Mouse (Mus musculus) cerebellum, adult 2 months (tissue): ENCODE results near the gene Fkbp4.

Source experiments
- CTCF ChIP-seq: fragments of 200-500 bp; IDR thresholded peaks from 2 replicates; pipeline ENCODE4 v1.5.1; 2011; ENCODE audit warnings: low read depth, mild to moderate bottlenecking, control low read depth, low read length, moderate library complexity, borderline replicate concordance; ENCODE audit not compliant: insufficient read depth
- POLR2A ChIP-seq: fragments of 200-500 bp; IDR thresholded peaks from 2 replicates; pipeline ENCODE4 v1.6.1; 2011; ENCODE audit warnings: low read length, control low read depth, borderline replicate concordance; ENCODE audit not compliant: insufficient read depth

DNA sequence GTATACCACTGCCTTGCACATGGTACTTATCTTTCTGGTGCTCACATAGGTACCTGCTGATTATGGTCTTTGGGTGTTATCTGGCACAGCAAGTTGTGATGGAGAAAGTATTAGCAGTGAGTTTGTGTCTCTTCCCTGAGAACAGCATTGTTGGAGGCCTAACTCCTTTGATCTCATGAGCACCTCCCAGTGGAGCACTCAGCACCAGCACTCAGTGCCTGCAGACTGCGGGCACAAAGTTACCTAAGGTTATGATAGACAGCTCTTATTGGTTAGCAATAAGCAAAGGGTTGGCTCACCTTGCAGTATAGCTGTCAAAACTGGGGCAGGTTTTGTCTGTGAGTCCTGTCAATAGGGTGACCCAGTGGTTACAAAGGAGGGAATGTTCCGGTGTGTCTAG, 1.8 kb upstream of the Fkbp4 start:
- no peak for TF ChIP-seq POLR2A
- TF ChIP-seq CTCF, result no peak
